Mouse (Mus musculus) retina, adult 2 months (tissue): ENCODE measurements around the gene Krt26.

Experiments used
- DNase-seq: peaks from one replicate; pipeline ENCODE4 v3.0.0-alpha.2; 2012; ENCODE audit warnings: low read depth, low spot score

Krt26 gene

GRCm38 (mm10) chr11:99284833-99285312 lies 52.9 kb downstream of the Krt26 start, which contains the start of gene Krt24:
Krt24 (minus strand) TSS chr11:99285262.
- no peak for DNase-seq

- DNase-seq, result no peak
Measured at GRCm38 (mm10) chr11:99284011-99284410, 53.8 kb downstream of the Krt26 start.

- no peak for DNase-seq
Measured at GRCm38 (mm10) chr11:99283334-99283733, 54.4 kb downstream of the Krt26 start.

GRCm38 (mm10) chr11:99281116-99281515 lies 56.6 kb downstream of the Krt26 start:
- no peak for DNase-seq

- DNase-seq, result no peak
Measured at GRCm38 (mm10) chr11:99279986-99280385, 57.8 kb downstream of the Krt26 start.
